Mouse (Mus musculus) neural tube, postnatal 0 days (tissue): ENCODE measurements around the gene Bmpr2. TPM values are rescaled to one million over a fixed set of nuclear protein-coding genes. Genes with fewer than 3 reads are reported as not detected.

Experiments used
- polyA plus RNA-seq: library from polyadenylated mRNA; unstranded; fragments of >200 nt; fragmentation: Nextera tagmentation; extraction: Ambion mirVana; gene quantifications from 2 replicates; pipeline ENCODE4 v1.2.1, GENCODE M21; 2015

Bmpr2 gene
- 10.5 and 11.5 TPM in 2 replicates for polyA plus RNA-seq

GRCm38 (mm10) chr1:59763164-59763768, at the start of gene Bmpr2:
Gene Bmpr2 (plus strand): TSS chr1:59763400.

GRCm38 (mm10) chr1:59912413-59913157, 149.4 kb downstream of the Bmpr2 start, which contains the start of gene Fam117b:
Gene Fam117b (plus strand): TSS chr1:59913006.

Other genes starting within 250 kb of the Bmpr2 start
- 18.0 and 21.5 TPM in 2 replicates for gene Gm973, start 247.1 kb upstream of the Bmpr2 start, polyA plus RNA-seq
- 276 and 306 TPM in 2 replicates for gene Sumo1, start 92.6 kb upstream of the Bmpr2 start, polyA plus RNA-seq
- gene Nop58, start 78.4 kb upstream of the Bmpr2 start, polyA plus RNA-seq = 114 and 128 TPM in 2 replicates
- gene Fam117b, start 149.6 kb downstream of the Bmpr2 start, polyA plus RNA-seq = 25.9 and 26.9 TPM in 2 replicates